Mouse (Mus musculus) layer of hippocampus, adult 9-10 months (tissue): ENCODE data around the gene Slc25a39.

ENCODE experiments used
- DNase-seq: peaks from one replicate; pipeline ENCODE4 v3.0.0; 2022; ENCODE audit warnings: low spot score

The Slc25a39 gene

GRCm38 (mm10) chr11:102407834-102408215, at the start of gene Slc25a39:
Slc25a39 (minus strand) TSS chr11:102407946.
- DNase-seq = no peak

- no peak for DNase-seq
Observed at GRCm38 (mm10) chr11:102455740-102456396, 48.1 kb upstream of the Slc25a39 start.

GRCm38 (mm10) chr11:102453131-102453530, 45.4 kb upstream of the Slc25a39 start:
- no peak for DNase-seq

GRCm38 (mm10) chr11:102449043-102450008, 41.6 kb upstream of the Slc25a39 start:
- no peak for DNase-seq

- no peak for DNase-seq
Observed at GRCm38 (mm10) chr11:102448327-102448726, 40.6 kb upstream of the Slc25a39 start.

- no peak for DNase-seq
Observed at GRCm38 (mm10) chr11:102447497-102447896, 39.8 kb upstream of the Slc25a39 start, which contains the start of gene Fam171a2. Fam171a2 (minus strand) TSS chr11:102447682.

- DNase-seq = no peak
Observed at GRCm38 (mm10) chr11:102446581-102447461, 39.1 kb upstream of the Slc25a39 start.

GRCm38 (mm10) chr11:102445891-102446361, 38.2 kb upstream of the Slc25a39 start:
- no peak for DNase-seq

GRCm38 (mm10) chr11:102445264-102445890, 37.6 kb upstream of the Slc25a39 start:
- DNase-seq = no peak

GRCm38 (mm10) chr11:102444781-102445180, 37.0 kb upstream of the Slc25a39 start:
- DNase-seq = no peak

GRCm38 (mm10) chr11:102444321-102444720, 36.6 kb upstream of the Slc25a39 start:
- DNase-seq = no peak

- no peak for DNase-seq
Observed at GRCm38 (mm10) chr11:102443740-102444139, 36.0 kb upstream of the Slc25a39 start.

GRCm38 (mm10) chr11:102442089-102442488, 34.3 kb upstream of the Slc25a39 start:
- no peak for DNase-seq

GRCm38 (mm10) chr11:102441434-102441833, 33.7 kb upstream of the Slc25a39 start:
- no peak for DNase-seq

- DNase-seq = no peak
Observed at GRCm38 (mm10) chr11:102440255-102440654, 32.5 kb upstream of the Slc25a39 start.

- no peak for DNase-seq
Observed at GRCm38 (mm10) chr11:102439093-102440082, 31.6 kb upstream of the Slc25a39 start.

GRCm38 (mm10) chr11:102438212-102439092, 30.7 kb upstream of the Slc25a39 start:
- DNase-seq = no peak

GRCm38 (mm10) chr11:102437120-102438061, 29.6 kb upstream of the Slc25a39 start:
- DNase-seq = no peak
